Mouse (Mus musculus) liver, embryonic 14.5 days (tissue): Measurements from ENCODE around the gene Ambra1. TPM values are rescaled to one million over a fixed set of nuclear protein-coding genes. Genes with fewer than 3 reads are reported as not detected.

ENCODE experiments used
- ATAC-seq: fragments of 200-750 bp; cut with Nextera tagmentation; 2 replicates; pipeline ENCODE4 v1.8.0; 2017; ENCODE audit warnings: moderate number of reproducible peaks, mild to moderate bottlenecking, moderate library complexity; ENCODE audit not compliant: insufficient read depth
- DNase-seq, 3 experiments: peaks; one replicate each; pipeline ENCODE4 v3.0.0-alpha.2; 2012 to 2013; ENCODE audit warnings: low read depth in 3 of 3, low spot score in 3 of 3
- H3K27ac ChIP-seq: fragments of 300-500 bp; sonication (generic); 2 replicates; pipeline ENCODE4 v1.5.1; 2014; ENCODE audit warnings: moderate library complexity, mild to moderate bottlenecking, control low read depth, inconsistent platforms
- H3K27me3 ChIP-seq: fragments of 300-500 bp; sonication (generic); 2 replicates; pipeline ENCODE4 v1.6.1; 2014; ENCODE audit warnings: mild to moderate bottlenecking, low read length, moderate library complexity; ENCODE audit not compliant: control insufficient read depth, insufficient read depth
- H3K36me3 ChIP-seq: fragments of 300-500 bp; sonication (generic); replicated peaks from 2 replicates; pipeline ENCODE4 v1.6.1; 2014; ENCODE audit warnings: low read depth; ENCODE audit not compliant: control insufficient read depth, insufficient read depth
- H3K4me1 ChIP-seq, 2 experiments: fragments of 200-500 bp in 1 of 2; fragments of 300-500 bp in 1 of 2; sonication (generic) in 1 of 2; replicated peaks; 2 replicates each; pipeline ENCODE4 v1.6.1; 2012 to 2014; ENCODE audit warnings: antibody characterized with exemption in 1 of 2, inconsistent platforms in 1 of 2, low read length in 1 of 2; ENCODE audit not compliant: control insufficient read depth in 2 of 2, insufficient read depth in 2 of 2
- H3K4me2 ChIP-seq: fragments of 300-500 bp; sonication (generic); 2 replicates; pipeline ENCODE4 v1.6.1; 2014; ENCODE audit warnings: low read depth, mild to moderate bottlenecking, control low read depth, moderate library complexity
- H3K4me3 ChIP-seq, 2 experiments: fragments of 200-500 bp in 1 of 2; fragments of 300-500 bp in 1 of 2; sonication (generic) in 1 of 2; 2 replicates each; pipeline ENCODE4 v1.5.1; 2012 to 2014; ENCODE audit warnings: low read depth in 2 of 2, low read length in 2 of 2, mild to moderate bottlenecking in 2 of 2, control low read depth in 1 of 2, inconsistent platforms in 1 of 2, moderate library complexity in 1 of 2; ENCODE audit not compliant: insufficient read depth in 1 of 2
- H3K9ac ChIP-seq: fragments of 300-500 bp; sonication (generic); replicated peaks from 2 replicates; pipeline ENCODE4 v1.6.1; 2014; ENCODE audit warnings: mild to moderate bottlenecking, control low read depth, moderate library complexity
- H3K9me3 ChIP-seq: fragments of 300-500 bp; sonication (generic); 2 replicates; pipeline ENCODE4 v1.6.1; 2016; ENCODE audit warnings: low read length, mixed read lengths; ENCODE audit not compliant: control insufficient read depth
- CTCF ChIP-seq: IDR thresholded peaks from 2 replicates; pipeline ENCODE4 v1.5.1; 2016; ENCODE audit warnings: antibody characterized with exemption, low read depth, control low read depth
- EP300 ChIP-seq: IDR thresholded peaks from 2 replicates; pipeline ENCODE4 v1.6.1; 2016; ENCODE audit warnings: antibody characterized with exemption, low read depth
- WGBS: fragments of 180-500 bp; shearing (Covaris S2); extraction: QIAGEN DNeasy Blood & Tissue Kit; methylation state at CpG from one replicate; pipeline ENCODE4 v1.1.7; 2014; ENCODE audit not compliant: insufficient replicate concordance; 5-methylcytosine and 5-hydroxymethylcytosine counted together
- polyA plus RNA-seq, 2 experiments: library from polyadenylated mRNA; depleted of rRNA in 1 of 2; stranded (reverse) in 1 of 2; unstranded in 1 of 2; fragments of >200 nt; fragmentation: Nextera tagmentation in 1 of 2; extraction: Ambion mirVana in 1 of 2; gene quantifications; 2 replicates each; pipeline versions ENCODE4 v1.2.1 to v1.2.3; 2012 to 2014

The Ambra1 gene
- polyA plus RNA-seq, 2 experiments, result 3.9 TPM

DNA sequence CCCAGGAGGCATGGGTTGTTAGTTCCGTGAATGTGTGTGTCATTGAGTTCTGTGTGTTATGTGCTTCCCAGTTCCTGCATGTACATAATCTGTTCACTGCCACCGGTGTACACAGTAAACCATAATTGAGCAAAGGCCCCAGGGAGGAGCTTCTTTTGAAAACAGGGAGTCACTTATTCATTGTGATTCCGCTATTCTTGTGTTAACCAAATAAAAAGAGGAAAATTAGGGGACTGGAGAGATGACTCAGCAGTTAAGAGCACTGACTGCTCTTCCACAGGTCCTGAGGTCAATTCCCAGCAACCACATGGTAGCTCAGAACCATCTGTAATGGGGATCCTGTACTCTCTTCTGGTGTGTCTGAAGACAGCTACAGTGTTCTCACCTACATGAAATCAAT lies 164.8 kb downstream of the Ambra1 start:
- H3K4me3 ChIP-seq, result no peak overlapping the region
- no peaks in the 10 kb centered on the region for H3K27me3 ChIP-seq
- no peak overlapping the region for H3K9ac ChIP-seq
- no peaks in the 10 kb centered on the region for H3K9me3 ChIP-seq
- no peaks in the 10 kb centered on the region; the same call in 1 of the 2 replicates for H3K36me3 ChIP-seq
- no peak for DNase-seq
- H3K27ac ChIP-seq, result no peak overlapping the region
- no peak overlapping the region for H3K4me2 ChIP-seq
- H3K4me1 ChIP-seq, result no peaks in the 10 kb centered on the region
- TF ChIP-seq EP300 (no peak), CTCF (no peak)
- no peak for ATAC-seq
- WGBS, result 89% methylated on average over 3 of the region's 3 CpGs

DNA sequence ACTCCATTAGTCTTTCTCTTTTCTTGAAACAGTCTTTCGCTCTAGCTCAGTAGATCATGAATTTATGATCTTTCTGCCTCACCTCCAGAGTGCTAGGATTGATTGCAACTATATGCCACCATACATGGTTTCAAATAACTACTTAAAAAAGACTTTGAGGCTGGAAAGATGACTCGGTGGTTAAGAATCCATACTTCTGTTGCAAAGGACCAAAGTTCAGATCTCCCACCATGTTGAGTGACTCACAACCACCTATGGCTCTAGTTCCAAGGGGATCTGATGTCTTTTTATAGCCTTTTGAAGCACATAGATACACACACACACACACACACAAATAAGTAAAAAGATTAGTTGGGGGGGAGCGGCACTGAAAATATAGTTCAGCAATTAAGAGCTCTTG lies 165.5 kb downstream of the Ambra1 start:
- H3K27ac ChIP-seq, result no peak overlapping the region
- H3K9me3 ChIP-seq, result no peaks in the 10 kb centered on the region
- TF ChIP-seq EP300 (no peak), CTCF (no peak)
- ATAC-seq (no peak), DNase-seq (no peak)
- H3K27me3 ChIP-seq, result no peaks in the 10 kb centered on the region
- no peaks in the 10 kb centered on the region; the same call in 1 of the 2 replicates for H3K36me3 ChIP-seq
- no peak overlapping the region for H3K4me3 ChIP-seq
- H3K4me1 ChIP-seq, result no peaks in the 10 kb centered on the region
- 78% methylated on average over 3 of the region's 3 CpGs for WGBS
- no peak overlapping the region for H3K4me2 ChIP-seq
- H3K9ac ChIP-seq, result no peak overlapping the region

- DNase-seq, result no peak
- Histone ChIP-seq H3K9me3 (no peaks in the 10 kb centered on the region), H3K9ac (no peak overlapping the region), H3K27ac (no peak overlapping the region), H3K4me1 (no peaks in the 10 kb centered on the region), H3K27me3 (no peaks in the 10 kb centered on the region), H3K4me2 (no peak overlapping the region), H3K36me3 (no peaks in the 10 kb centered on the region; the same call in 1 of the 2 replicates), H3K4me3 (no peak overlapping the region)
- TF ChIP-seq EP300 (no peak), CTCF (no peak)
- no peak for ATAC-seq
These were observed 168.0 kb downstream of the Ambra1 start for GRCm38 (mm10) chr2:91897968-91898367.

- Histone ChIP-seq H3K9ac (no peak overlapping the region), H3K9me3 (no peaks in the 10 kb centered on the region), H3K36me3 (no peaks in the 10 kb centered on the region; the same call in 1 of the 2 replicates), H3K4me2 (no peak overlapping the region), H3K4me3 (no peak overlapping the region), H3K4me1 (no peaks in the 10 kb centered on the region), H3K27me3 (no peaks in the 10 kb centered on the region), H3K27ac (no peak overlapping the region)
- ATAC-seq (no peak), DNase-seq (no peak)
- TF ChIP-seq EP300, result no peak
- WGBS, result 83% methylated on average over 3 of the region's 3 CpGs
These were observed 169.2 kb downstream of the Ambra1 start for GRCm38 (mm10) chr2:91899141-91899540.

GRCm38 (mm10) chr2:91900431-91900830 lies 170.5 kb downstream of the Ambra1 start:
- Histone ChIP-seq H3K4me3 (no peak overlapping the region), H3K27me3 (no peaks in the 10 kb centered on the region), H3K9ac (no peak overlapping the region), H3K36me3 (no peaks in the 10 kb centered on the region; the same call in 1 of the 2 replicates), H3K9me3 (no peaks in the 10 kb centered on the region), H3K4me2 (no peak overlapping the region), H3K4me1 (no peaks in the 10 kb centered on the region), H3K27ac (no peak overlapping the region)
- TF ChIP-seq CTCF (no peak), EP300 (no peak)
- DNase-seq (no peak), ATAC-seq (no peak)
- WGBS, result 73% methylated on average over 8 of the region's 8 CpGs
